Mouse (Mus musculus): Measurements from ENCODE around the gene Glrx2. TPM values are rescaled to one million over a fixed set of nuclear protein-coding genes. Genes with fewer than 3 reads are reported as not detected.
A peak's percentile ranks its signal among the peaks of the same experiment; 100 is the strongest.

Glrx2 gene
- polyA plus RNA-seq, 1 experiment from 2014 or later: 57.6 TPM

GRCm38 (mm10) chr1:143738811-143739210, 22.7 kb downstream of the Glrx2 start:
- no peaks in the 10 kb centered on the region for H3K27me3 ChIP-seq (replicated peaks; ENCODE audit: control insufficient read depth, insufficient read depth, low read length)
- 26% methylated on average over 10 of the region's 11 CpGs for WGBS
- peak overlapping the region; percentile 75 for H3K9ac ChIP-seq (ENCODE audit: low read length)
- no peak overlapping the region for H3K27ac ChIP-seq (ENCODE audit: low read depth)
- no peaks in the 10 kb centered on the region for H3K9me3 ChIP-seq (ENCODE audit: control insufficient read depth, low read length)
- no peaks in the 10 kb centered on the region; the same call in 1 of the 2 replicates for H3K4me1 ChIP-seq (replicated peaks; ENCODE audit: control insufficient read depth, insufficient read depth, low read length)
- peak; percentile 52 for DNase-seq (ENCODE audit: low spot score)
- peak overlapping the region; percentile 72 for H3K4me3 ChIP-seq (ENCODE audit: low read depth, low read length)
- H3K4me2 ChIP-seq (ENCODE audit: low read length): peak overlapping the region; percentile 71
- ATAC-seq (replicated peaks; ENCODE audit: low FRiP score, low TSS enrichment, low read depth): peak; percentile 36; the same call in 1 of the 2 replicates
- peaks cover 19% of the 10 kb centered on the region for H3K36me3 ChIP-seq (ENCODE audit: control insufficient read depth, insufficient read depth, low read length)

- under 1% methylated on average over 70 of the region's 71 CpGs for WGBS
- H3K4me1 ChIP-seq (replicated peaks; ENCODE audit: control insufficient read depth, insufficient read depth, low read length): no peaks in the 10 kb centered on the region; the same call in 1 of the 2 replicates
- peak overlapping the region; percentile 14 for H3K27ac ChIP-seq (ENCODE audit: low read depth)
- no peaks in the 10 kb centered on the region for H3K9me3 ChIP-seq (ENCODE audit: control insufficient read depth, low read length)
- ATAC-seq (replicated peaks; ENCODE audit: low FRiP score, low TSS enrichment, low read depth) (peak; percentile 89), DNase-seq (ENCODE audit: low spot score) (peak; percentile 92)
- peak overlapping the region; percentile 75 for H3K9ac ChIP-seq (ENCODE audit: low read length)
- peak overlapping the region; percentile 72 for H3K4me3 ChIP-seq (ENCODE audit: low read depth, low read length)
- H3K27me3 ChIP-seq (replicated peaks; ENCODE audit: control insufficient read depth, insufficient read depth, low read length): no peaks in the 10 kb centered on the region
- peak overlapping the region; percentile 71 for H3K4me2 ChIP-seq (ENCODE audit: low read length)
- H3K36me3 ChIP-seq (ENCODE audit: control insufficient read depth, insufficient read depth, low read length): peaks cover 20% of the 10 kb centered on the region
Observed at GRCm38 (mm10) chr1:143739361-143740350, 23.5 kb downstream of the Glrx2 start.

- Histone ChIP-seq H3K9me3 (ENCODE audit: control insufficient read depth, low read length) (no peaks in the 10 kb centered on the region), H3K9ac (ENCODE audit: low read length) (no peak overlapping the region), H3K4me3 (ENCODE audit: low read depth, low read length) (no peak overlapping the region), H3K4me1 (replicated peaks; ENCODE audit: control insufficient read depth, insufficient read depth, low read length) (no peaks in the 10 kb centered on the region; the same call in 1 of the 2 replicates), H3K27ac (ENCODE audit: low read depth) (no peak overlapping the region), H3K27me3 (replicated peaks; ENCODE audit: control insufficient read depth, insufficient read depth, low read length) (no peaks in the 10 kb centered on the region), H3K36me3 (ENCODE audit: control insufficient read depth, insufficient read depth, low read length) (peaks cover 29% of the 10 kb centered on the region), H3K4me2 (ENCODE audit: low read length) (peak overlapping the region; percentile 71)
- WGBS: 89% methylated on average over 10 of the region's 10 CpGs
- DNase-seq (ENCODE audit: low spot score) (no peak), ATAC-seq (replicated peaks; ENCODE audit: low FRiP score, low TSS enrichment, low read depth) (no peak)
Observed at GRCm38 (mm10) chr1:143740581-143740980, 24.4 kb downstream of the Glrx2 start.

GRCm38 (mm10) chr1:143741331-143741730, 25.2 kb downstream of the Glrx2 start:
- DNase-seq (ENCODE audit: low spot score) (no peak), ATAC-seq (replicated peaks; ENCODE audit: low FRiP score, low TSS enrichment, low read depth) (no peak)
- Histone ChIP-seq H3K27me3 (replicated peaks; ENCODE audit: control insufficient read depth, insufficient read depth, low read length) (no peaks in the 10 kb centered on the region), H3K4me3 (ENCODE audit: low read depth, low read length) (no peak overlapping the region), H3K9ac (ENCODE audit: low read length) (no peak overlapping the region), H3K36me3 (ENCODE audit: control insufficient read depth, insufficient read depth, low read length) (peaks cover 35% of the 10 kb centered on the region), H3K4me2 (ENCODE audit: low read length) (no peak overlapping the region), H3K27ac (ENCODE audit: low read depth) (no peak overlapping the region), H3K4me1 (replicated peaks; ENCODE audit: control insufficient read depth, insufficient read depth, low read length) (no peaks in the 10 kb centered on the region; the same call in 1 of the 2 replicates), H3K9me3 (ENCODE audit: control insufficient read depth, low read length) (no peaks in the 10 kb centered on the region)
- WGBS: 94% methylated on average over 5 of the region's 5 CpGs

- H3K9me3 ChIP-seq (ENCODE audit: control insufficient read depth, low read length): no peaks in the 10 kb centered on the region
- WGBS: 94% methylated on average over 6 of the region's 6 CpGs
- ATAC-seq (replicated peaks; ENCODE audit: low FRiP score, low TSS enrichment, low read depth) (no peak), DNase-seq (ENCODE audit: low spot score) (no peak)
- no peak overlapping the region for H3K9ac ChIP-seq (ENCODE audit: low read length)
- no peak overlapping the region for H3K4me2 ChIP-seq (ENCODE audit: low read length)
- no peaks in the 10 kb centered on the region; the same call in 1 of the 2 replicates for H3K4me1 ChIP-seq (replicated peaks; ENCODE audit: control insufficient read depth, insufficient read depth, low read length)
- peaks cover 42% of the 10 kb centered on the region for H3K36me3 ChIP-seq (ENCODE audit: control insufficient read depth, insufficient read depth, low read length)
- H3K27me3 ChIP-seq (replicated peaks; ENCODE audit: control insufficient read depth, insufficient read depth, low read length): no peaks in the 10 kb centered on the region
- H3K27ac ChIP-seq (ENCODE audit: low read depth): no peak overlapping the region
- no peak overlapping the region for H3K4me3 ChIP-seq (ENCODE audit: low read depth, low read length)
Observed at GRCm38 (mm10) chr1:143742186-143742585, 26.0 kb downstream of the Glrx2 start.

- WGBS: 88% methylated on average over 10 of the region's 10 CpGs
- DNase-seq (ENCODE audit: low spot score) (no peak), ATAC-seq (replicated peaks; ENCODE audit: low FRiP score, low TSS enrichment, low read depth) (no peak)
- no peaks in the 10 kb centered on the region for H3K27me3 ChIP-seq (replicated peaks; ENCODE audit: control insufficient read depth, insufficient read depth, low read length)
- no peak overlapping the region for H3K27ac ChIP-seq (ENCODE audit: low read depth)
- H3K36me3 ChIP-seq (ENCODE audit: control insufficient read depth, insufficient read depth, low read length): peaks cover 57% of the 10 kb centered on the region
- H3K9me3 ChIP-seq (ENCODE audit: control insufficient read depth, low read length): no peaks in the 10 kb centered on the region
- no peak overlapping the region for H3K4me2 ChIP-seq (ENCODE audit: low read length)
- no peak overlapping the region for H3K4me3 ChIP-seq (ENCODE audit: low read depth, low read length)
- H3K9ac ChIP-seq (ENCODE audit: low read length): no peak overlapping the region
- no peaks in the 10 kb centered on the region for H3K4me1 ChIP-seq (replicated peaks; ENCODE audit: control insufficient read depth, insufficient read depth, low read length)
Observed at GRCm38 (mm10) chr1:143745871-143746270, 29.7 kb downstream of the Glrx2 start.

GRCm38 (mm10) chr1:143762159-143762558, 46.0 kb downstream of the Glrx2 start:
- no peaks in the 10 kb centered on the region for H3K27me3 ChIP-seq (replicated peaks; ENCODE audit: control insufficient read depth, insufficient read depth, low read length)
- no peaks in the 10 kb centered on the region for H3K4me1 ChIP-seq (replicated peaks; ENCODE audit: control insufficient read depth, insufficient read depth, low read length)
- ATAC-seq (replicated peaks; ENCODE audit: low FRiP score, low TSS enrichment, low read depth) (no peak), DNase-seq (ENCODE audit: low spot score) (no peak)
- peaks cover 67% of the 10 kb centered on the region for H3K36me3 ChIP-seq (ENCODE audit: control insufficient read depth, insufficient read depth, low read length)
- no peak overlapping the region for H3K4me2 ChIP-seq (ENCODE audit: low read length)
- H3K9me3 ChIP-seq (ENCODE audit: control insufficient read depth, low read length): no peaks in the 10 kb centered on the region
- WGBS: 81% methylated on average over 8 of the region's 8 CpGs
- H3K4me3 ChIP-seq (ENCODE audit: low read depth, low read length): no peak overlapping the region
- no peak overlapping the region for H3K27ac ChIP-seq (ENCODE audit: low read depth)
- H3K9ac ChIP-seq (ENCODE audit: low read length): no peak overlapping the region

GRCm38 (mm10) chr1:143764443-143764842, 48.3 kb downstream of the Glrx2 start:
- 41% methylated on average over 1 of the region's 1 CpGs for WGBS
- Histone ChIP-seq H3K9me3 (ENCODE audit: control insufficient read depth, low read length) (no peaks in the 10 kb centered on the region), H3K4me2 (ENCODE audit: low read length) (no peak overlapping the region), H3K9ac (ENCODE audit: low read length) (no peak overlapping the region), H3K4me1 (replicated peaks; ENCODE audit: control insufficient read depth, insufficient read depth, low read length) (no peaks in the 10 kb centered on the region), H3K4me3 (ENCODE audit: low read depth, low read length) (no peak overlapping the region), H3K36me3 (ENCODE audit: control insufficient read depth, insufficient read depth, low read length) (peaks cover 50% of the 10 kb centered on the region), H3K27me3 (replicated peaks; ENCODE audit: control insufficient read depth, insufficient read depth, low read length) (no peaks in the 10 kb centered on the region), H3K27ac (ENCODE audit: low read depth) (no peak overlapping the region)
- ATAC-seq (replicated peaks; ENCODE audit: low FRiP score, low TSS enrichment, low read depth) (no peak), DNase-seq (ENCODE audit: low spot score) (no peak)
